Mouse (Mus musculus): ENCODE data around the gene Olfr152.

Gene Olfr152

DNA sequence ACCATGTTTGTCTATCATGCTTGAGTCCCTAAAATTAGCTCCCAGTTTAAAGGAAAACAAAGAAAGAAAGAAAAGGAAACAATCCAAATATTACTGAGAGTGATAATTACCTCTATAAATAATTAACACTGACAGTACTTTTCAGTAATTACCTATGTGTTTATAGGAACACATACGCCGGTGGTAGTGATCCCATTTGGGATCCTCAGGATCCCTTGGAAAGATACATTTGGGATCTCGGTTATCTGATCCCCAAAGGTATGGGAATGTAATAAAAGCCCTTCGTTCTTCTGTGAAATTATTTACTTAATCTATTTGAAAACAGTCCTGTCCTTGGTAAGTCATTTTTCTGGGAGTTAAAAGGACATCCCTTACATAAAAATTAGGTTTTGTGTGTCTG lies at the start of gene Olfr152:
Olfr152 (plus strand) TSS at position 301 of the 400 bp plus-strand sequence.
- no peak for DNase-seq (ENCODE audit: low spot score in 2 of 2)

DNA sequence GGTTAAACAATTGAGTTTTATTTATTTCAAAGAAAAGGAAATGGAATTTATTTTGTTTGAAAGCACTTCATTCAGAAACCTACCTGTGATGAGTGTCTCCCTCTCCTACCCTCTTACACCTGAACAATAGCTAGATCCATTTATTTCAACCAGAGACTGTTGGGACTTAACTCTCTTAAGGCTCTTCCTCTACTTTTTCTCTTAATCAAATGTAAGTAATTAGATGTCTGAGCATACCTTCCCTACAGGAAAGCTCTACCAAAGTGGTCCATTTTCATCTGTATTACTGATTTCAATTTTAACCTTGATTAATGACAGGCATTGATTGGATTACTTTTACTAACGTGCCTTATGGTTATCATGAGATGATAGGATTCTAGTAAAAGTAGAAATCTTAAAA lies 39.4 kb upstream of the Olfr152 start, which contains the start of gene Olfr1138:
Olfr1138 (minus strand) TSS at position 101 of the 400 bp plus-strand sequence.
- no peak for DNase-seq (ENCODE audit: low spot score in 2 of 2)

DNA sequence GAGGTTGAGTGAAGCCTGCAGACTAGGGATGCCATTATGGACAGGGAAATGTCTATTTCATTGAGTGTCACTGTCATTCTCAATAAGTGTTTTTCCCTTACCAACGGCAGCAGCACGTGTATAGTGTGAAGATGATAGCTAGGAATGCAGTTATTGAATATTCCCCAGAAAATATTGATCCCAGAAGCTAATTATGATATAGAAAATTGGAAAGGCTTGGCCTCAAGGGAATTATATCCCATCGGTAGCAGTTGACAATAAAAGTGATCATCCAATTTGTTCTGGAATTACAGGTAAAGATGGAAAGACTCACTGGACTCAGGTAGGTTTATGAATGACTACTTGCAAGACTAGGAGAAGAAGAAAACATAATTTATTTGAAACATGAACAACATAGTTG lies 35.8 kb upstream of the Olfr152 start, which contains the start of gene Olfr1140:
Olfr1140 (plus strand) TSS at position 301 of the 400 bp plus-strand sequence.
- DNase-seq (ENCODE audit: low spot score in 2 of 2) = no peak

DNA sequence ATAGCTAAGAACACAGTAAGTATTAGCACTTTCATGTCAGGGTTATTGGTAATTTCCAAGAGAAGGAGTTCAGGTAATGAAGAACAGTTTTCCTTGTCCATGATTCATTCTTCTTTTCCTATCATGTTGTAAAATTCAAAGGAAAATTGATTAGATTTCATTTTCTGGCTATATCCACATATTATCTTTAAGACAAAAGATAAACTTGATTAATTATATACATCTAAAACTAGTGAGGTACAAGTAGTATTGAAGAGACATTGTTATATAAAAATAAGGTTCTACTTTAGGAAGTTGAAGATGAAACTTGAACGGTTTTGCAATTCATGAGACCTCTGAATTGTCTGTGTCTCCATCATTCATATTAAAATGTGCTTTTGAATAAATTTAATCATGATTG lies 25.4 kb upstream of the Olfr152 start, which contains the start of gene Olfr1141:
Olfr1141 (minus strand) TSS at position 101 of the 400 bp plus-strand sequence.
- no peak for DNase-seq (ENCODE audit: low spot score in 2 of 2)

DNA sequence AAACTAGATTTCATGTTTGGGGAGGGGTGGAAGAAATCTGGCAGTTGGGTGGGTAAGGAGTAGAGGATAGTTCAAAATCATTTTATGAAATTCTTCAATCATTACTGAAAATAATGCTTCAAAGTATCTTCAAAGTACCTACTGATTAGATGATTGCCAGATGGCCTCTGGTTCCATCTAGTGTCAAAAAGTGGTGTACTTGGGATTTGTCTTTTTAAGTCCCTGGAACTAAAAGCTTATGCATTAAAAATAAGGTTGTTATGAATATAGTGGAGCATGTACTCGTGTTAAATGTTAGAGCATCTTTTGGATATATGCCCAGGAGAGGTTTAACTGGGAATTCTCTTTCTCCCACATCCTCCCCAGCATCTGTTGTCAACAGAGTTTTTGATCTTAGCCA lies 3.1 kb upstream of the Olfr152 start:
- no peak for DNase-seq (ENCODE audit: low spot score in 2 of 2)

DNA sequence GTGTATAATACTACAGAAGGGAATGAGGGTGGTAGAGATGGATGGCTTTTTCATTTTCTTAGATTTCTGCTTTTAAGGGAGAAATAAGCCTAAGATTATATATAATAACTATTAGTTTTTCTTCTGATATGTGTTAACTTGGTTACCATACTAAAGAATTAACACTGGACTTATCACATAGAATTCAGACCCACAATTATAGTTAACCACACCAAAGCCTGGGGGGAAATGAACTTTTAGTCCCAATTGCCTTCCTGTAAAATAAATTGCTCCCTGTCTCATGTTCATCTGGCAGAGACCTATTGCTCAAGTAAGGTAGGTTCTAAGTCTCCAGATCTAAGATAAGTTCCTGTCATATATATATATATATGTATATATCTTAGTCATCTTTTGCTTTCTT lies 21.0 kb downstream of the Olfr152 start, which contains the start of gene Olfr1143:
Olfr1143 (plus strand) TSS at position 301 of the 400 bp plus-strand sequence.
- no peak for DNase-seq (ENCODE audit: low spot score in 2 of 2)

DNA sequence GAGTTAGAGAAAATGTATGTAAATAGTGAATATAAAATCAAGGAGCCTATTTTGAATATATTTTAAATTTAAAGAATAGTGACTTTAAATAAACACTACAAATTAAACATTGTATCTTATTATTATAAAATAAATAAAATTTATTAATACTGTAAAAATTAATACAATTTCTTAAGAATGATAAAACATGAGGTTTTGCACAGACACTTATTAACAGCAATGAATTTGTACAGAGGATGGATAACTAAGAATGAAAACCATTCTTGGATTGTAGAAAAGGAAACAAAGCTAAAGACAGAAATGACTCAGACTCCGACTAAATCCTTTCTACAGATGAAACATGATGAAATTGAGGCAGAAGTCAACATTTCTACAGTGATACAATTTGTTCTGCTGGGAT lies 30.2 kb downstream of the Olfr152 start, which contains the start of gene Olfr1145:
Olfr1145 (plus strand) TSS at position 301 of the 400 bp plus-strand sequence.
- no peak for DNase-seq (ENCODE audit: low spot score in 2 of 2)

DNA sequence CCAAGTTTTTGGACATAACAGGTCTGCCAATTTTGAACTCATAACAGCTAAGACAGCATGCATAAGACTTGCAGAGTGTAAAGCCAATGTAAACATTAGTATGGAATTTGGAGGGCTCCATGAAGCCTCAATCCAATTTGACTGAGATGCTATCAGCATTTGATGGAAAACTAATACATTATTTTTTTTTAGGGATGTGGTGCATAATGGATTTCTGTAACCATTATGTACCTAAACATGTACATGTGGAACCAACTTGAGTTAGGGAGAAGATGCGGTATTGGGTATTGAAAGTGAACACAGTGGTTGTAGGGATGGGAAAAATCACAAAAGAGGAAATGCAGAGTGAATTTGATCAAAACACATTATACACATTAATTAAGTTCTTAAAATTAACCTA lies 51.0 kb downstream of the Olfr152 start, which contains the start of gene Olfr1148:
Olfr1148 (plus strand) TSS at position 301 of the 400 bp plus-strand sequence.
- DNase-seq (ENCODE audit: low spot score in 2 of 2) = no peak
